8 mouse cellular contexts compared by ENCODE assay signal in genomic region chr11:75549658-75550111, GRCm38 (mm10). TPM values are rescaled to one million over a fixed set of nuclear protein-coding genes. Genes with fewer than 3 reads are reported as not detected.
DNase-seq lines count a peak whose midpoint lies in the region; ATAC-seq and TF ChIP-seq lines count a peak whose summit lies in the region.

No protein-coding gene starts in this region.

- H3K4me3 ChIP-seq in gastrocnemius, adult 2 months = no peak overlapping the region
- no peak overlapping the region for H3K4me3 ChIP-seq in bone marrow macrophage, adult 2 months (ENCODE audit: insufficient read depth, low read length)
- no peak overlapping the region for H3K4me3 ChIP-seq in hindbrain, embryonic 14.5 days (replicated peaks; ENCODE audit: low read length)
- H3K4me3 ChIP-seq in lung, embryonic 16.5 days (ENCODE audit: low read length) = no peak overlapping the region

- no peak for DNase-seq in gastrocnemius, adult 2 months
- no peak for DNase-seq in gastrocnemius, postnatal 25 days
- no peak for DNase-seq in hindbrain, embryonic 14.5 days (ENCODE audit: low spot score)
- no peak for DNase-seq in right cerebral cortex, adult 2 months (ENCODE audit: low spot score in 2 of 2)
- DNase-seq in urinary bladder, postnatal 4 days (ENCODE audit: low spot score in 2 of 2) = no peak

- TF ChIP-seq CTCF in gastrocnemius, adult 2 months (IDR thresholded peaks at IDR 0.05) = no peak
- TF ChIP-seq CTCF in bone marrow macrophage, adult 2 months (IDR thresholded peaks at IDR 0.05; ENCODE audit: low read depth, low read length) = no peak

- 48% methylated on average over 5 of the region's 5 CpGs for WGBS in hindbrain, embryonic 14.5 days
- 22% methylated on average over 5 of the region's 5 CpGs for WGBS in lung, embryonic 16.5 days

- peak overlapping the region; percentile 89 for H3K27ac ChIP-seq in gastrocnemius, adult 2 months
- H3K27ac ChIP-seq in bone marrow macrophage, adult 2 months (ENCODE audit: insufficient read depth, low read depth, low read length) = peak overlapping the region; percentile 99
- peak overlapping the region; percentile 45 for H3K27ac ChIP-seq in hindbrain, embryonic 14.5 days
- H3K27ac ChIP-seq in lung, embryonic 16.5 days (ENCODE audit: low read length) = peak overlapping the region; percentile 34

- no peaks in the 10 kb centered on the region for H3K27me3 ChIP-seq in hindbrain, embryonic 14.5 days (ENCODE audit: control insufficient read depth, insufficient read depth, low read length)
- no peaks in the 10 kb centered on the region for H3K27me3 ChIP-seq in lung, embryonic 16.5 days (ENCODE audit: control insufficient read depth, insufficient read depth, low read depth, low read length)

- TF ChIP-seq POLR2A in bone marrow macrophage, adult 2 months (IDR thresholded peaks at IDR 0.05; ENCODE audit: borderline replicate concordance, low read depth, low read length) = no peak

- H3K4me1 ChIP-seq in bone marrow macrophage, adult 2 months (ENCODE audit: control insufficient read depth, insufficient read depth, low read length) = peaks cover 72% of the 10 kb centered on the region
- peaks cover 27% of the 10 kb centered on the region; the same call in 1 of the 2 replicates for H3K4me1 ChIP-seq in hindbrain, embryonic 14.5 days (replicated peaks; ENCODE audit: control insufficient read depth, insufficient read depth, low read length)
- peaks cover 29% of the 10 kb centered on the region for H3K4me1 ChIP-seq in lung, embryonic 16.5 days (replicated peaks; ENCODE audit: control insufficient read depth, insufficient read depth, low read length)

- intact Hi-C loops in gastrocnemius, adult 2 months (cut with DNase I) = no loop called here

- no peak for ATAC-seq in hindbrain, embryonic 14.5 days (ENCODE audit: low FRiP score)
- peak; percentile 59; the same call in 1 of the 2 replicates for ATAC-seq in lung, embryonic 16.5 days (ENCODE audit: low read depth)
- no peak for ATAC-seq in frontal cortex, adult (ENCODE audit: low TSS enrichment)

- H3K36me3 ChIP-seq in hindbrain, embryonic 14.5 days (replicated peaks; ENCODE audit: control insufficient read depth, insufficient read depth) = peaks cover 49% of the 10 kb centered on the region
- no peaks in the 10 kb centered on the region for H3K36me3 ChIP-seq in lung, embryonic 16.5 days (ENCODE audit: control insufficient read depth, insufficient read depth, low read length)

- H3K9me3 ChIP-seq in hindbrain, embryonic 14.5 days (ENCODE audit: control insufficient read depth, low read length) = no peaks in the 10 kb centered on the region
- no peaks in the 10 kb centered on the region for H3K9me3 ChIP-seq in lung, embryonic 16.5 days (ENCODE audit: control insufficient read depth, low read length)

- no peak overlapping the region for H3K4me2 ChIP-seq in hindbrain, embryonic 14.5 days (replicated peaks)
- H3K4me2 ChIP-seq in lung, embryonic 16.5 days (ENCODE audit: low read depth, low read length) = no peak overlapping the region

- H3K9ac ChIP-seq in hindbrain, embryonic 14.5 days = no peak overlapping the region
- H3K9ac ChIP-seq in lung, embryonic 16.5 days (ENCODE audit: low read length) = peak overlapping the region; percentile 16

RNA-seq across cellular contexts. Expression of gene Slc43a2, which starts 18.2 kb away (rescaled TPM):
- 10 to 100 TPM; 19.0 to 41.6 TPM for total RNA-seq in gastrocnemius, adult 2 months (2021)
- total RNA-seq in gastrocnemius, postnatal 25 days (2021) = 10 to 100 TPM; 23.5 to 26.8 TPM
- polyA plus RNA-seq in bone marrow macrophage, adult 2 months (2012; ENCODE audit: insufficient read depth, insufficient read length, missing spikeins) = 202 and 231 TPM in 2 replicates
- 13.8 and 15.2 TPM in 2 replicates for polyA plus RNA-seq in hindbrain, embryonic 14.5 days (2014; fragmentation: Nextera tagmentation; extraction: Ambion mirVana)
- polyA plus RNA-seq in lung, embryonic 16.5 days (2015; fragmentation: Nextera tagmentation; extraction: Ambion mirVana) = 7.2 and 7.4 TPM in 2 replicates

RNA-seq across cellular contexts. Expression of gene Scarf1, which starts 36.3 kb away (rescaled TPM):
- total RNA-seq in gastrocnemius, adult 2 months (2021) = 1 to 10 TPM; 2.4 to 5.7 TPM
- total RNA-seq in gastrocnemius, postnatal 25 days (2021) = 1 to 10 TPM; 3.2 to 4.7 TPM
- 32.8 and 33.5 TPM in 2 replicates for polyA plus RNA-seq in bone marrow macrophage, adult 2 months (2012; ENCODE audit: insufficient read depth, insufficient read length, missing spikeins)
- 3.5 and 4.2 TPM in 2 replicates for polyA plus RNA-seq in hindbrain, embryonic 14.5 days (2014; fragmentation: Nextera tagmentation; extraction: Ambion mirVana)
- 16.4 and 17.7 TPM in 2 replicates for polyA plus RNA-seq in lung, embryonic 16.5 days (2015; fragmentation: Nextera tagmentation; extraction: Ambion mirVana)

RNA-seq across cellular contexts. Expression of gene Pitpna, which starts 38.2 kb away (rescaled TPM):
- total RNA-seq in gastrocnemius, adult 2 months (2021) = 100 to 1,000 TPM; 151 to 206 TPM
- total RNA-seq in gastrocnemius, postnatal 25 days (2021) = 100 to 1,000 TPM; 123 to 168 TPM
- 512 TPM in 2 replicates for polyA plus RNA-seq in bone marrow macrophage, adult 2 months (2012; ENCODE audit: insufficient read depth, insufficient read length, missing spikeins)
- polyA plus RNA-seq in hindbrain, embryonic 14.5 days (2014; fragmentation: Nextera tagmentation; extraction: Ambion mirVana) = 136 and 159 TPM in 2 replicates
- polyA plus RNA-seq in lung, embryonic 16.5 days (2015; fragmentation: Nextera tagmentation; extraction: Ambion mirVana) = 63.7 and 63.8 TPM in 2 replicates

RNA-seq across cellular contexts. Expression of gene Rilp, which starts 39.8 kb away (rescaled TPM):
- total RNA-seq in gastrocnemius, adult 2 months (2021) = 10 to 100 TPM; 33.4 to 41.9 TPM
- total RNA-seq in gastrocnemius, postnatal 25 days (2021) = 10 to 100 TPM; 39.2 to 42.8 TPM
- 12.8 and 15.9 TPM in 2 replicates for polyA plus RNA-seq in bone marrow macrophage, adult 2 months (2012; ENCODE audit: insufficient read depth, insufficient read length, missing spikeins)
- 2.8 and 3.1 TPM in 2 replicates for polyA plus RNA-seq in hindbrain, embryonic 14.5 days (2014; fragmentation: Nextera tagmentation; extraction: Ambion mirVana)
- 0.83 and 0.89 TPM in 2 replicates for polyA plus RNA-seq in lung, embryonic 16.5 days (2015; fragmentation: Nextera tagmentation; extraction: Ambion mirVana)

Comparison
In these comparisons a context has a peak if more than half of its experiments do, and no peak if none do; other contexts are left out.
1. H3K27ac ChIP-seq: peak in every context shown above with its lines; median percentile 99 in bone marrow macrophage, adult 2 months; 89 in gastrocnemius, adult 2 months; 45 in hindbrain, embryonic 14.5 days; 34 in lung, embryonic 16.5 days.
2. RNA of gene Slc43a2, which starts 18.2 kb away (polyA plus RNA-seq): 202 to 231 TPM in bone marrow macrophage, adult 2 months; 13.8 to 15.2 TPM in hindbrain, embryonic 14.5 days and 7.2 to 7.4 TPM in lung, embryonic 16.5 days; every median in the first group is over 10 times any median in the second.